Mouse (Mus musculus) gastrocnemius, adult 8-10 months (tissue): ENCODE measurements at regions not wholly inside any gene's neighbourhood (a gene's known extent, or its start where the extent isn't known, plus 50 kb on each side); places are given as distances from the start of the nearest gene placed in this dataset.

Source experiments
- DNase-seq, 2 experiments: peaks; one replicate each; pipeline ENCODE4 v3.0.0; 2022; ENCODE audit warnings: low spot score in 2 of 2

DNA sequence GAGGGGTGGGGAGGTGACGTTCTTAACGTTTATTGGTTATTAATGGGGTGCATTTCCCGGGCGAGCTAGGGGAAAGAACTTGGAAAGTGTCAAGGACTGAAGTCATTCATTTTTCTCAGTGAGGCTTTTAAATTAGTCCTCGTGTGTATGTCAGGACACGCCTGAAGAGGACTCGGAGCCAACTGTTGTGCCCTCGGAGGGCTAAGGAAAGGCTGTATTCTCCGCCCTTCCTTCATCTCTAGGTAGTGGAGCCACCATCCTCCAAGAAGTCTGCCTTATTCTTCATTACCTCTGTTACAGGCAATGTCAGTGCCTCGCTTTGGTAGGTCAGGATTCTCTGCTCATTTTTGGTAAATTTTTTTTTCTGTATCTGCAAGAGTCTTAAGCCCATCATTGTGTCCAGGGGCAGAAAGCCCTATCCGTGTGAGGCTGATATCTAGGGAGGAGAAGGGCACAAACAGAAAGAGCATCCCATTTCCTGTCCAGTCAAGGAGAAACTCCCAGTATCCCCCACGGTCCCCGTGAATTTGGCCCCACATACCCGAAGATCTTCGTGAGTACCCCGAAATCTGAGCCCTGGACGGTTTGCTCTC lies 84.2 kb upstream of the Calm2 start:
- DNase-seq = peak in 1 of 2 experiments; percentile 11

DNA sequence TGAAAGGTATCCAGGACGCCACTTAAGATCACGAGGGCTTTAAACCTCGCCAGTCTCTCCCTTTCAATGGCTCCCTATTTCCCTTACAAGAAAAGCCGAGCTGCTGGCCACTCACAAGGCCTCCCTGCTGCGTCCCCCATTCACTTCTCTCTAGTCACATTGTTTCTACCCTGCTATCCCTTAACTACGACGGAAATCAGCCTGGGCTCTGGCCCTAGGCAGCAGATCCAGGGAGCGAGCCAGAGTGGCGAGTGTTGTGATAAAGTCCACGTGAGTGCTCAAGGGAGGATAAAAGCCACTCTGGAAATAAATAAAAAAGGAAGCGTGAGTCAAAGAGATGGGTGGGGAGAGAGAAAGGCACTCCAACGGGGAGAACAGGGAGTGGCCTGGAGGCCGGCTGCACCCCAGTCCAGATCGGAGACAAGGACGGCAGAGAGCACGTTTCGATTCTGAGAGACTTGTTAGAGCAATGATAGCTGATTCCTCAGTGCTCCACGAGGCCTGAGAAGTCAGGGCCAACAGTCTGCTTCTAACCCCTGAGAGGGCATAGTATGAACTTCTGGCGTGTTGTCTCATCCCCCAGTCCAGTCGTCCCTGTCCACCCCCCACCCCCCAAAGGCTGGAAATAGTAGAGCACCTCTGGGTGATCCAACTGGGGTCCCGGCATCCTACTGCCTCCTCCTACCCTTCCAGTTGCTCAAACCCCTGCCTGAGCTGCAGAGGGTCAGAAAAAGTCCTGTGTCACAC lies 84.8 kb upstream of the Calm2 start:
- peak; percentile 31 to 35 for DNase-seq

DNA sequence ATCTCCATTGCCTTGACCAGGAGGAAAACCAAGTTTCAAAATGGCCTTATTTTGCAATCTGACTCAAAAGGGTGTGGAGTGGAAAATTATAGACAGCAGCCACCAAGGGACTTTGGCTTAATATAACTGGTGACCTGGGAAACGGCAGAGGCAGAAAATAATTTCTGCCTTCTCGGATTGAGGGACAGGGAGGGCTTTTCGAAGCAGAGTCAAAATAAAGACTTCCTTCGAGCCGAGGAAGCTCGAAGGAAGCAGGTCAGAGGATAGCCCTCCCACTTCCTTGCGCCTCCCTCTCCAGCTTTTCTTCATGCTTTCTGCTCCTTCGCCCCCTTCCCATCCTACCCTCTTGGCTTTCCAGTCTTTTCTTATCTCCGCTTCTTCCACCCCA lies 85.4 kb upstream of the Calm2 start:
- no peak for DNase-seq

DNA sequence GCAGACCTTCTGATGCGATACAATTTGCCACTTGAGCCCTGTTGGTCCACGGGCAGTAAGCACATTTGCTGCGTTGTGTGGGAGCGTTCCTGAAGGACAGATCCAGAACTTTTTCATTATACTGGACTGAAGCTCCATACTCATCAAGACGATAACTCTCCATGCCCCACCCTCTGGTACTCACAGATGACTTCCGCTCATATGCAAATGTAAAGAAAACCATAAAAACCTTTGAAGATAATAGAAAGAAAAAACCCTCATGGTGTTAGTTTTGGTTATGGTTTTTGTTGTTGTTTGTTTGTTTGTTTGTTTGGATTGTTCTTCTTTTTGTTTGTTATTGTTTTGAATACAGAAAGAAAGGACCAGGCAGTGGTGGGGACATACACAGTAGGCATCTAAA lies 86.0 kb upstream of the Calm2 start:
- no peak for DNase-seq

DNA sequence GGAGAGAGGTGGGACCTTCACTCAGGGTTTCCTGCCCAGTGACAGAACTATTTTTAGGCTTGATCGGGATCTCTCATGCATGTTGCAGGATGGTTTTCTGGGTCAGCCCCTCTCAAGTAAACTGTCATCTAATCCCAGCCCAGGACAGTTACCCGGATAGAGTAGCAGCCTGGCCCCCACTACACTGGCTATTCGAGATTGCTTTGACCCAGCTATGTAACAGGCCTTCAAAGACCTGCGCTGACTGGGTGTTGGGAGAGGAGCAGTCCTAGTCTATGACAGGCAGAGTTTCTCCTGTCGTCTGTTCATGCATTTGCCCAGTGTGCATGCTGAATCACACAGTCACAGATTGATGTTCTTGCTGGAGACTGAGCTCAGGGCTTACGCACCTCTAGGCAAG lies 86.2 kb upstream of the Epcam start:
- peak; percentile 62 to 75 for DNase-seq

GRCm38 (mm10) chr17:87550518-87551164 lies 85.1 kb upstream of the Epcam start:
- DNase-seq = no peak

DNA sequence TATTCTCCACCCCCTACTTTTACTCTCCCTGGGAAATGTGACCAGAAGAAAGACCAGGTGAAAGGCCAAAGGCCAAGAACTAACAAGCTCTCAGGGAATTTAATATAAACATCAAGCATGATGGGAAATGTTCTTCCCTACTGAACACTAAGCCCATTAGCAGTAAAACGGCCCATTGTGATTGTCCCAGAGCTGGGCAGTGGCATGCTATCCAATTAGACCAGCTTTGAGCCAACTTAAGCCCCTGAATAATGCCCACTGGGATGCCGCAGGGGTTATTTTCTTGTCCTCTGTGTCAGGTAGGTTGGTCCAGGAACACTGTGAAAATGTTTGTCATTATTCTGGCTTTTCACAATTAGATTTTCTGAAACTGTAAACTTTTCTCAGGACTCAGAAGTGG lies 81.2 kb upstream of the Epcam start:
- no peak for DNase-seq

- no peak for DNase-seq
These were observed 77.4 kb upstream of the Epcam start for GRCm38 (mm10) chr17:87558419-87558818.

DNA sequence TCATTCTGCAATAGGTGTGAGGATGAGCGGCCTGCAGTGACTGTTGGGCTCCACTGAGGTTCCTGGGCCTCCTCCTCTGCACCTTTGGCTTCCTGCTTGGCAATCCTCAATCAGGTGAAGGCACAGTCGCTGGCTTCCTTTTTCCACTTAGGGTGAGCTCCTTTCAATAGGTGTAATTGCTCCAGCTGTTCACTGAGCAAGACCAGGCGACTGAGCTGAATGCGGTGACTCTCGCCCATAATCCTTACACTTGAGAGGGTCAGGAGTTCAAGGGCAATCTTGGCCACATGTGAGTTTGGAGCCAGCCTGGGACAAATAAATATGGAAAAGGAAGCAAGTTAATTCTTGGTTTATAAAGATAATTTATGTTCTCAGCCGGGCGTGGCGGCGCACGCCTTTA lies 76.1 kb upstream of the Epcam start:
- DNase-seq = no peak

- no peak for DNase-seq
These were observed 74.9 kb upstream of the Epcam start for GRCm38 (mm10) chr17:87560923-87561322.

- no peak for DNase-seq
These were observed 72.4 kb upstream of the Epcam start for GRCm38 (mm10) chr17:87563375-87563774.

DNA sequence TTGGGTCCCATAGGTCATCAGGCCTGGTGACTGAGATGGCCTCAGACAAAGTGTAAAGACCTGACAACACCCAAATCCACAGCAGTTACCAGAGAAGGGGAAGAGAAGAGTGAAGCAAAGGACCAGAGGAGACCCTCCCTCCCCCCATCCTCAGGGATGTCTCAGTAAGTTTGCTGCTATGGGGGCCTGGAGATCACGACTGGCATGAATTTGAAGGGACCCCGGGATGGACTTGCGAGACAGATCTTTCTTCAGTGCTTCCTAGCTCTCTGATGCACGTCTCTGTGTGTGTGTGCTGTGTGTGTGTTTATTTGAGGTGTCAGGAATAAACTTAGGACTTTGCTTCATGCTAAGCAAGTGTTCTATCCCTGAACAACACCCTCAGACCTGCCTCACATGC lies 70.1 kb upstream of the Epcam start:
- DNase-seq = no peak

GRCm38 (mm10) chr17:87566296-87566695 lies 69.5 kb upstream of the Epcam start:
- no peak for DNase-seq

- no peak for DNase-seq
These were observed 68.8 kb upstream of the Epcam start for GRCm38 (mm10) chr17:87566996-87567395.

- DNase-seq = no peak
These were observed 68.3 kb upstream of the Epcam start for GRCm38 (mm10) chr17:87567475-87567874.

GRCm38 (mm10) chr17:87569981-87570380 lies 65.8 kb upstream of the Epcam start:
- DNase-seq = no peak

- DNase-seq = no peak
These were observed 65.0 kb upstream of the Epcam start for GRCm38 (mm10) chr17:87570676-87571344.

GRCm38 (mm10) chr17:87571345-87571932 lies 64.3 kb upstream of the Epcam start:
- DNase-seq = peak; percentile 90 to 91

DNA sequence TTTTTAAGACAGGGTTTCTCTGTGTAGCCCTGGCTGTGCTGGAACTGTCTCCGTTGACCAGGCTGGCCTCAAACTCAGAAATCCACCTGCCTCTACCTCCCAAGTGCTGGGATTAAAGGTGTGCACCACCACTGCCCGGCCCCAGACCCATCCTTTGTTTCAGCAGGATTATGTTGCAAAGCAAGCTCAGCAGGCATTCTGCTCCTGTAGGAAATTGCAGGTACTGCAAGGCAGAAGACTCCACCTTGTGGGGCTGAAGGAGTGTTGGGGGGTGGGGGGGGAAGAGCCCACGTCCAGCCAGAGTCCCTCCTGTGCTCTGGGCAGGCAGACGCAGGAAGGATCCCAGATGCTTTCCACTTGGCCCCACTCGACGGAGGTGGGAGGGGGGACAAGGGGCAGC lies 52.2 kb upstream of the Epcam start:
- no peak for DNase-seq

DNA sequence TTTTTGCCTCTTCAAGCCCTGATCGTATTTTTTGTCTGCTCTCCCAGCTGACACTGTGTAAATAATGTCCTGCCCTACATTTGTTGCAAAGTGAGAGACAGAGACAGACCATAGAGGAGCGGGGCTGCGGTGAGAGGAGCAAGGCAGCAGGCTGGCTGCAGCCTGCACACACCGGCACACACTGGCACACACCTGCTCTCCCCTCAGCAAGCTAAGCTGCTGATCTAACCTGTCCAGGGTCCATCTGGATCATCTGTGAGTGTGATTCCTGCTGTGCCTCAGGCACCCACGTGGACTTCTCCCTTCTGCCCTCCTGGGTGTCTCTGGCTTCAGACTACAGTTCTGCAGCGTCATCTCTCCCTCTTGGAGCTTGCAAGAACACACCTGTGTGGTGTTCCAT lies 50.4 kb upstream of the Epcam start:
- no peak for DNase-seq
